Mouse (Mus musculus): Measurements from ENCODE around the gene Tjp3.

Gene Tjp3

DNA sequence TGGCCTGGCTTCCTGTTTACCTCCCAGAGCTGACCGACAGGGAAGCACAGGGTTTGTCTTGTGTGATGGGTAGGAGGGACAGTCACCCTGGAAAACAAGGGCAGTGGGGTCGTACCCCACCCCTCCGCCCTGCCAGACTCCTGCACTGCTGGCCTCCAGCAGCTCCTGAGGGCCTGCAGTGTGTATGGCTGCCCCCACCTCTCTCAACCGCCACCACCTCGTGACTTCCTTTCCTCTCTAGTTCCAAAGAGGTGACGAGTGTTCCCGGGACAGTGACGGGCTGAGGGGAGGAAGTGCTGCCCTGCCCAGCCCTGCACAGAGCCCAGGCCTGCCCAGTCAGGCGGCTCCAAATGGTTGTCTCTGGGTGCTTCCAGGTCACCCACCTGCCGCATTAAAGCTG is 6.5 kb upstream of the Tjp3 start:
- no peak for DNase-seq (ENCODE audit: low read depth, low spot score)

DNA sequence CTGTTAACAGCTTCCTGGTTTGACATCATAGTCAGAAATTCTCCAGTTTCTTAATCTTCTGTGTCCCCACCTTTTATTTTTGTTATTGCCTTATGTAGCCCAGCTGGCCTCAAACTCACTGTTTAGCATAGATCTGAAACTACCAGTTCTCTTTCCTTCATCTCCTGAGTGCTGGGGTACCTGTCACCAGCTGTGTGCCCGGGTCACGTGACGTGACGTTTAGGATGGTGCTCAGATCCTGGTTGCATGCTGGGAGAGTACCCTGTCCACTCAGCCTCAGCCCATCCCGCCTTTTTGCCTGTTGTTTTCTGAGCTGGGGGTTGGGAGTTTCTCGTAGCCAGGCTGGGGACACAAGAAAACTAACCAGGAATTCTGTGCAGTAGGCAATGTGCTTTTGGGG is 5.9 kb upstream of the Tjp3 start:
- no peak for DNase-seq (ENCODE audit: low read depth, low spot score)

DNA sequence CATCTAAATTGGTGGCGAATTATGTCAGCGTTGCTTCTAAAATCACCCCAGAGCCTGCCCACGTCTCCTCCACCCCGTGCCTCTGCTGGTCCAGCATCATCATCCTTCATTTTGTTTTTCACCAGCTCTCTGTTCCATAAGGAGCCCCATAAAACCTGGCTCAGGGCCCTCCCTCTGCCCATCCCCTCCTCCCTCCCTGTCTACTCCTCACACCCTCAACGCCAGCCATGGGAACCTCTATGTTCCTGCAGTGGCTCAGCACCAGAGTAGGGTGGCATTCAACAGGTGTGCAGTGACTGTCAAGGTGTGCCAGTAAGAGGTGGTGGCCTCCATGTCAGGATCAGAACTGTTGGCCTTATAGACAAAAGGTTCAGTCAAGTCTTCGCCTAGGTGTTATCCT is 3.8 kb upstream of the Tjp3 start:
- DNase-seq (ENCODE audit: low read depth, low spot score) = no peak

DNA sequence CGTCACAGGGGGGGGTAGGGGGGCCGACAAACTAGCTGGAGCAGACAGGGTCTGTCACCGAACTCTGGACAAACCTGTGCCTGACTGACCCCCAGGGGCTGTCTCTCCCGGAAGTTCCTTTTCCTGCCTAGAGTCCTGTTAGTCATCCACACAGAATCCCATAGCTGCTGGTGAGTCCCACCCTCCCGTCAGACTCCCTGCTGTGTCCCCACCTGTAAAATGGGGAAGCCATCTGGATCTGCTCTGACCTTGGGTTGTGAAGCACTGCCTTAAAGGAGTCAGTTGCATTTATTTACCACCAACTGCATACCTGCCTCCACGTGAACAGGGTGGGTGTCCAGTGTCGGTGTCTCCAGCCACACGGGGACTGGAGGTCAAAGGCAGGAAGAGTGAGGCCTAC is 3.1 kb upstream of the Tjp3 start:
- DNase-seq (ENCODE audit: low read depth, low spot score) = no peak

- DNase-seq (ENCODE audit: low read depth, low spot score) = no peak
Measured at GRCm38 (mm10) chr10:81293334-81294030, 2.1 kb upstream of the Tjp3 start.

DNA sequence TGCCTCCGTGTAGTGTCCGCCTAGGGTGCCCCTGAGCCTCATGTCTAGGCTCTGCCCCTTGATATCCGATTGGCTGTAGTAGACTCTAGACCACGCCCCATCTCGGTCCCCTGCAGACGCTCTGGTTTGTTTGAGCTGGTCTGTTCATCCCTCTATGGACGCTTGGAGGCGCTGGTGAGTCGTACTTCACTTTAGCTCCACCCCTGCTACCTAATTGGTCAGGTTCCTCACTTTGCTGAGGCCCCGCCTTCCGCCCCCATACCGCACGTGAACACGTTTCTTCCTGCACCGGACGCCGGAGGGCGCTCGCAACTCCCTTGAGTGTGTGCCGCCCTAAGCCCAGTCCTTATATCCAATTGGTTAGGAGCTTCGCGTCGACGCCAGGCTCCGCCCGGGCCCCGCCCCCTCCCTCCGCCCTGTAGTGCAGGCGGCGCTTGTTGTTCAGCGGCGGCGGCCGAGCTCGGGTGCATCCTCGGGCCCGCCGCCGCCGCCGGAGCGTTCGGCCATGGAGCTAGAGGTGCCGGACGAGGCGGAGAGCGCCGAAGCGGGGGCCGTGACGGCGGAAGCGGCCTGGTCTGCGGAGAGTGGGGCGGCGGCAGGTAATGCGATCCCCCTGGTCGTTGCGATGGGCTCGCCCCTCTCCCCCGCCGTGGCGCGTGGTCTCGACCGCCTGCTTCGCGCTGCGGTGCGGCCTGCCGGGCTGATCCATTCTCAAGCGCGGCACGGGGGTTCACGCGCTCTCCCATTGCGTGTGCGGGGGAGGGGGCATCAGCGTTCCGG is 1.4 kb upstream of the Tjp3 start, which contains the start of gene Pip5k1c:
Gene Pip5k1c, plus strand, starts transcription at position 410 of the 780 bp plus-strand sequence.
- peak; percentile 100 for DNase-seq (ENCODE audit: low read depth, low spot score)

DNA sequence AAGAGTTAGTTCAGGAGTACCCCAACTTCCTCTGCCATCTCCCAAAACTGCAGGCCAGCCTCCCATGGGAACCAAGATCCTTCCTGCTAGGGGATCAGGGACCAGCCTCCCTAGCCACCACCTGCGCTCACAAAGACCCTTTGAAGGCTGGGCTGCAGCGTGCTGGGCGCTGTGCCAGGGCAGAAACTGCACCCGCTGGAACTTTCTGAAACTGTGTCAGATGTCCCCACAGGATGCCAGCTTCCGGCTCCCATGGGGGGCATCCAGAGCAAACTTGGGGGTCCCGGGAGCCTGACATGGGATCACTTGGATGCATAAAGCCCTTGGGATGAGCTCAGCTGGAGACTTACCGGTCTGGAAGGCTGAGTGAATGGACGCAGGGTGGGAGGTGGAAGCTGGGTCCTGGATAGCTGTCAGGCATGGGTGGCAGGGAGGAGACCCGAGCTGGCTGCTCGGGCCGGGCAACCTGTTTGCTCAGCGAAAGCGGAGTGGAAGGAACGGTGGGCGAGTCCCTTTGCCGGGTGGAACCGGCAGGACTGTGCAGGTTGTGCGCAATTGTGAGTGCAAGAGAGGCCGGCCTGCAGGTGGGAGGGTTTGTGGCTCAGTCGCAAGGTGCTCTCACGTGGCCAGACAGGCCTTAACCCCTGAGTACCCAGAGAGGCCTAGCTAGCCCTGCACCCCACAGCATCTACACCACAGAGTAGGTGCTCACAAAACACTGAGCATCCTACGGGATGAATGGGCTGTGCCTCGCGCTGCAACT is 502 bp downstream of the Tjp3 start:
- no peak for DNase-seq (ENCODE audit: low read depth, low spot score)

GRCm38 (mm10) chr10:81289811-81290210 is 1.6 kb downstream of the Tjp3 start:
- DNase-seq (ENCODE audit: low read depth, low spot score) = no peak

DNA sequence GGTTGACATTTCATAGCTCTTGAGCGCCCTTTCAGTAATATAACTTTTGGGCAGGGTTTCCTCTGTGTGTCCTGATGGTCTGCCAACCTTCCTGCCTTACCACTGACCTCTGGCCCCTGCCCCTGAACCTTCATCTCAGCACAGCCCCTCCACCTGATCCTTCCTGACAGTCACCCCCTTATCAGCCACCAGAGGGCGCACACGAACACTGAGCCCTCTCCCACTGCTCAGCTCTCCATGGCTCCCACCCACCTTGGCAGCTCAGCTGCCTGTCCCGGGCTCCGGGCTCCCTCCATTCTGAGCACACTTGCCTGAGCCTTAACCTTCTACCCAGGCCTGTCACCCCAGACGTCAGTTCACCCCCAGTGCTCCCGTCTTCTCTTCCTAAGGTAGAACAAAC is 2.1 kb downstream of the Tjp3 start:
- DNase-seq (ENCODE audit: low read depth, low spot score) = peak; percentile 72

DNA sequence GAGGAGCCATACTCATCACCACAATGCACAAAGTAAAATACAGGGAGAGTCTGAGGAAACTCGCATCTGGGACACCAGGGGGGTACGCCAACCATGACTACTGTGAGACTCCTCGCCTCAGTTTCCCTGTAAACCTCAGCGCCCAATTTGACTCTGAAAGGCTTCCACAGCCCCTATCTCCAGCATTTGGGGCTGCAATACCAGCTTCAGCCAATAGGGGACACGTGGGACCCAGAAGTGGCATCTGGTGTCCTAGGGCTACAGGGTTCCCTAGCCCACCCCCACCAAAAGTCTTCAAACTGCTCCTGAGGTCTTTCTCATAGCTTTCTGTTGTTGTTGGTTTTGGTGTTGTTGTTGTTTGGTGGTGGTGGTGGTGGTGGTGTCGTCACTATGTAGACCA is 2.8 kb downstream of the Tjp3 start:
- DNase-seq (ENCODE audit: low read depth, low spot score) = no peak

- peak; percentile 42 for DNase-seq (ENCODE audit: low read depth, low spot score)
Measured at GRCm38 (mm10) chr10:81287513-81288157, 3.7 kb downstream of the Tjp3 start.

GRCm38 (mm10) chr10:81286586-81286985 is 4.8 kb downstream of the Tjp3 start:
- no peak for DNase-seq (ENCODE audit: low read depth, low spot score)

DNA sequence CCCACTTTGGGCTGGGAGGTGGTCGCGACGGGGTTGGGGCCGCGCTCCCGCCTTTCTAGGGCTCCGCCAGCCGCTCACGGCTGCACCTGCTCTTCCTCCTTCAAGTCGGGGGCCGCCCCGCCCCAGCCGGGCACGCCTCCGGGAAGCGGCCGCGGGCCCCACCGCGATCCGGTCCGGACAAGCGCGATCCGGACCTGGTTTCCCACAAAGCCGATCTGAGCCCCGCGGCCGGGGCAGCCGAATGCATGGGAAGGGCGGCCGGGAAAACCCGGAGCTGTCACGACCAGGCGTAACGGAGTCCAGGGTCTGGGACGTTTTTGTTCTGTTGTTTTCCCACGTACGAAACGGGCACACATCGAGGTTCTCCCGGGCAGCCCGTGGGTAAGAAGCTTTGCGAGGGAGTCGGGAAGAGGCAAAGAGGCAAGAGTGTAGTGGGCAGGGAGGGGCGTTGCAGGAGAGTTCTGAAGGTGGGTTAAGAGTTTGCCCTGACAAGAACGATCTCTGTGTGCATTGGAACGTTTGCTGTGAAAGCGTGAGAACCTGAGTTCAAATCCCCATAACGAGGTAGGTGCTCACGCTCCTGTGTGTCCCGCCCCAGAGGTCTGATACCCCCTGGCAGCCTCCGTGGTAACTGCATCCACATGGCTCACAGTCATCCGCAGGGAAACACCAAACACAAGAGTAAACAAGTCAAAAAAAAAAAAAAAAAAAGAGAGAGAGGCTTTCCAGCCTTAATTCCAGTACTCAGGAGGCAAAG is 5.5 kb downstream of the Tjp3 start:
- DNase-seq (ENCODE audit: low read depth, low spot score) = peak; percentile 77

GRCm38 (mm10) chr10:81284719-81285118 is 6.7 kb downstream of the Tjp3 start:
- no peak for DNase-seq (ENCODE audit: low read depth, low spot score)

- no peak for DNase-seq (ENCODE audit: low read depth, low spot score)
Measured at GRCm38 (mm10) chr10:81284189-81284588, 7.2 kb downstream of the Tjp3 start.

DNA sequence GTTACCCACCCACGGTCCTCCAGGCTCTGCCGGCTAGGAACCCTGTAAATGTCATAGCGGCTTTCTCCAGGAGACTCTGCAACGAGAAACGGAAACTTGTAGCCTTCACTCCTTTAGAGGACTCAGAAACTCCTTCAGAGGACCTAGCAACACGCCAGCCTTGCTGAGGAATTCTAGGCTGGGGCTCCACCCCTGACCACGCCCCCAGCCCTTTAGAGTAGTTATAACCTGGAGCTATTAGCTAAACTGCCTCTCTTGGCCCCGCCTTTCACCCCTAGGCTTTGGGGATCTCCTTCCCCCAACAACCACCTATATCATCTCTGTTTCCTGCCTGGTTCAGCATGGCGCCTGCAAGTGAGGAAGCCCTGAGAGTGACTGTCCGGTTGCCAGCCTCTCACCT is 11.9 kb downstream of the Tjp3 start:
- DNase-seq (ENCODE audit: low read depth, low spot score) = no peak

DNA sequence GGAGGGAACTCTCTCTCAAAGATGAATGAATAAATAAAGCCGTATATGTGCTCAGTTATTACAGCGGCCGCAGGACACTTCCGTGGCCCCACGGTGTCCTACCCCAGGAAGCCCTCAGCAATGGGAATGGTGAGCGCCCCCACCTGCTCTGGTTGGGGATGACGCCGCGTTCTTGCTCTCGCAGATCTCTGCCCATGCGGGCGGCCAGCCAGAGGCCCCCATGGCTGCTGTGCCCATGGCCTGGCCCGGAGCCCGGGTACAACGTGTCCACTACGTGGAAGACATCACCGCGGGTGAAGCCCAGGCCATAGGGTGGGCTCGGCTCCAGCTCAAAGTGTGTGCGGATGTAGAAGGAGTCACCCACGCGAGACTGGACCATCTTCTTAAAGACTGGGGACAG is 13.7 kb downstream of the Tjp3 start:
- DNase-seq (ENCODE audit: low read depth, low spot score) = no peak

- DNase-seq (ENCODE audit: low read depth, low spot score) = no peak
Measured at GRCm38 (mm10) chr10:81273842-81274241, 17.5 kb downstream of the Tjp3 start.

GRCm38 (mm10) chr10:81272356-81272755 is 19.0 kb downstream of the Tjp3 start:
- no peak for DNase-seq (ENCODE audit: low read depth, low spot score)

GRCm38 (mm10) chr10:81268643-81269412 is 22.6 kb downstream of the Tjp3 start:
- DNase-seq (ENCODE audit: low read depth, low spot score) = no peak

Data from retina, postnatal 7 days (tissue).